Mouse (Mus musculus) cortical plate, adult 2 months (tissue): ENCODE results near the gene Cacna1c.

ENCODE experiments used
- CTCF ChIP-seq: fragments of 200-500 bp; IDR thresholded peaks from 2 replicates; pipeline ENCODE4 v1.5.1; 2011; ENCODE audit warnings: mild to moderate bottlenecking, control low read depth, low read length; ENCODE audit not compliant: insufficient read depth; ENCODE audit errors: extremely low read depth
- POLR2A ChIP-seq: fragments of 200-500 bp; IDR thresholded peaks from 2 replicates; pipeline ENCODE4 v1.6.1; 2011; ENCODE audit warnings: mild to moderate bottlenecking, low read length, control low read depth; ENCODE audit not compliant: insufficient read depth; ENCODE audit errors: extremely low read depth

DNA sequence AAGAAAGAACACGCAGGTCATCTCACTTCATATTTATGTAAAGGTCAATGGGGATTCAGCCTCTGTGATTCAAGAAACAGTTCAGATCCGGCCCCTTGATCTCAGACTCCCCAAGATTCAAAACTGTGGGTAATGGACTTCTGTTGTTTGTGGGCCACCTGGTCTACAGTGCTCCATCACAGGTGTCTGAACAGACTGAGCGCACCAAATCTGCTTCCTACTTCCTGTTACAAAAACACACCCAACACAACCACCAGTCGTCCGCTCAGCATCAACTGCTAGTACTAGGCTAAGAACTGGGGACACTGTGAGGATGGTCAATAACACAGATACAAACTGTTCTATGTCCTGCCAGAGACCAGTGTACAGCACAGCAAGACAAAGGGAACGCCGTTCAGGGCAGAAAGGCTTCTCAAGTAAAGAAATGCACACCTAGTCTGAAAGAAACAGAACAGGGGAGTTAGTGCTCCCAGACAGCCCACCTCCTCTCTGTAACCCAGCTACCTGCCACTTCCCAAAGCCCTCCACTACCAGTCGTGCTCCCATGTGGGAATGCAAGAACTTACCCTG lies 212.7 kb downstream of the Cacna1c start:
- no peak for TF ChIP-seq POLR2A
- no peak for TF ChIP-seq CTCF
